Mouse (Mus musculus) hindbrain, embryonic 10.5 days (tissue): ENCODE results near the gene Frmd5. TPM values are rescaled to one million over a fixed set of nuclear protein-coding genes. Genes with fewer than 3 reads are reported as not detected.

Experiments used
- DNase-seq: peaks from one replicate; pipeline ENCODE4 v3.0.0-alpha.2; 2017; ENCODE audit warnings: low spot score
- H3K27ac ChIP-seq: fragments of 300-500 bp; sonication (generic); 2 replicates; pipeline ENCODE4 v1.5.1; 2016; ENCODE audit warnings: mild to moderate bottlenecking, moderate library complexity
- H3K27me3 ChIP-seq: fragments of 300-500 bp; sonication (generic); 2 replicates; pipeline ENCODE4 v1.6.1; 2016; ENCODE audit warnings: mild to moderate bottlenecking; ENCODE audit not compliant: poor library complexity, insufficient read depth, severe bottlenecking
- H3K36me3 ChIP-seq: fragments of 300-500 bp; sonication (generic); 2 replicates; pipeline ENCODE4 v1.6.1; 2016; ENCODE audit warnings: mild to moderate bottlenecking, moderate library complexity
- H3K4me1 ChIP-seq: fragments of 300-500 bp; sonication (generic); replicated peaks from 2 replicates; pipeline ENCODE4 v1.6.1; 2016; ENCODE audit warnings: mild to moderate bottlenecking
- H3K4me3 ChIP-seq: fragments of 300-500 bp; sonication (generic); 2 replicates; pipeline ENCODE4 v1.5.1; 2016; ENCODE audit warnings: mild to moderate bottlenecking, moderate library complexity
- H3K9me3 ChIP-seq: fragments of 300-500 bp; sonication (generic); 2 replicates; pipeline ENCODE4 v1.6.1; 2016; ENCODE audit warnings: mild to moderate bottlenecking, moderate library complexity
- WGBS: fragments of 180-500 bp; shearing (Covaris S2); methylation state at CpG from one replicate; pipeline ENCODE4 v1.1.7; 2016; 5-methylcytosine and 5-hydroxymethylcytosine counted together
- polyA plus RNA-seq: library from polyadenylated mRNA; unstranded; fragments of >200 nt; fragmentation: Nextera tagmentation; extraction: Ambion mirVana; gene quantifications from 2 replicates; pipeline ENCODE4 v1.2.1, GENCODE M21; 2016

The Frmd5 gene
- polyA plus RNA-seq, 1 experiment from 2014 or later, result 15.3 TPM

DNA sequence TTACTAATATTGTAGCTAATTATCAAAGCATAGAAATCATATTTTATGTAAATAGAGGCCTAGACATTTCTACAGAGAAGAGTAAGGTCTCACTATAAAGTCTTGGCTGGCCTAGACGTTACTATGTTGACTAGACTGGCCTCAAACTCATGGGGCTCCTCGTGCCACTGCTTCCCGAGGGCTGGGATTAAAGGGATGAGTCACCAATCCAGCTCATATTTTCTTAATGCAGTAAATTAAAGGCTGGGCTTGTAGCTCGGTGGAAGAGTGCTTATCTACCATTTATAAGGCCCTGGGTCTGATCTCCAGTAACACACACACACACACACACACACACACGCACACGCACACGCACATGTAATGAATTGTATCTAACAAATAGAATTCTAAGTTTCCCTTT is 205.3 kb downstream of the Frmd5 start:
- WGBS, result 85% methylated on average over 7 of the region's 7 CpGs
- Histone ChIP-seq H3K36me3 (no peaks in the 10 kb centered on the region), H3K27ac (no peak overlapping the region), H3K27me3 (no peaks in the 10 kb centered on the region), H3K4me1 (0 out of 2 replicates have a peak, but pooled peaks cover 2% of the 10 kb centered on the region), H3K4me3 (no peak overlapping the region), H3K9me3 (no peaks in the 10 kb centered on the region)
- no peak for DNase-seq

DNA sequence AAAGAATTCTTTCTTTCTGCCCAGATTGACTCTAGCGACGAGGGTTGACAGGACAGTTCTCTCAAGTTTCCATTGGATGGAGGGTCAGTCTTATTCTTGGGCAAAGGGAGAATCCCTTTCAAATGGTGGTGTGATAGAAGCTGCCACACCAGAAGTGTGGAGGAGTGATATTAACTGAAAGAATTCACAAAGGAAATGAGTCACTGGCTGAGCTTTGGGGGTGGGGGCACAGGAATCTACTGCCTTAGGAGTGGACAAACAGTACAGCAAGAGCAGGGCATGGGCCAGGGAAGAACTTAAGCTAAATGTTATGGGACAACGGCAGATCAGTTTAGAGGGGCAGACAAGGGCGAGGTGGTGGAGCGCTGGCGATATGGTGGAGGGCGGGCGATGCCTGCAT is 206.2 kb downstream of the Frmd5 start:
- 91% methylated on average over 8 of the region's 8 CpGs for WGBS
- Histone ChIP-seq H3K36me3 (no peaks in the 10 kb centered on the region), H3K27ac (no peak overlapping the region), H3K27me3 (no peaks in the 10 kb centered on the region), H3K4me3 (no peak overlapping the region), H3K9me3 (no peaks in the 10 kb centered on the region), H3K4me1 (peaks cover 5% of the 10 kb centered on the region)
- no peak for DNase-seq

DNA sequence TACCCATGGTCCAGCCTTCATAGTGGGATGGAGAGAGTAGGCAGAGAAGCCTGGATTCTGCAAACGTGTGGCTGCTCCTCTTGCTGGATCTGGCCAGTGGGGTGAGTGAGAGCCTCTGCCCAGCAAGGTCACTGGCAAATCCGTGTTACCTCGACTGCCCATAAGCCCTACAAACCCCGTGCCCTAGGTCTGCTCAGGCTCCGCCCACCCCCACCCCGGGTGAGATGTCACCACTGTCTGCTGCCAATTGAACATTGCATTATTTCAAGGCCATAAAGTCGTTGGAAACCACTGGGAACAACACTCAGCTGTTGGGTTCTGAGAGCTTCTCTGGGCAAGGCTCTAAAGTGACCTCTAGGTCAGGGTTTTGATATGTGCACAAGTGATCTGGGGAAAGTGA is 208.6 kb downstream of the Frmd5 start:
- no peak overlapping the region for H3K4me3 ChIP-seq
- DNase-seq, result no peak
- 68% methylated on average over 7 of the region's 7 CpGs for WGBS
- no peak overlapping the region for H3K27ac ChIP-seq
- H3K27me3 ChIP-seq, result no peaks in the 10 kb centered on the region
- H3K9me3 ChIP-seq, result no peaks in the 10 kb centered on the region
- H3K36me3 ChIP-seq, result no peaks in the 10 kb centered on the region
- peaks cover 23% of the 10 kb centered on the region for H3K4me1 ChIP-seq

GRCm38 (mm10) chr2:121596621-121597020 is 210.3 kb downstream of the Frmd5 start:
- no peak for DNase-seq
- H3K4me3 ChIP-seq, result no peak overlapping the region
- H3K36me3 ChIP-seq, result no peaks in the 10 kb centered on the region
- no peaks in the 10 kb centered on the region for H3K9me3 ChIP-seq
- no peaks in the 10 kb centered on the region for H3K27me3 ChIP-seq
- peaks cover 23% of the 10 kb centered on the region for H3K4me1 ChIP-seq
- 72% methylated on average over 2 of the region's 2 CpGs for WGBS
- no peak overlapping the region for H3K27ac ChIP-seq

DNA sequence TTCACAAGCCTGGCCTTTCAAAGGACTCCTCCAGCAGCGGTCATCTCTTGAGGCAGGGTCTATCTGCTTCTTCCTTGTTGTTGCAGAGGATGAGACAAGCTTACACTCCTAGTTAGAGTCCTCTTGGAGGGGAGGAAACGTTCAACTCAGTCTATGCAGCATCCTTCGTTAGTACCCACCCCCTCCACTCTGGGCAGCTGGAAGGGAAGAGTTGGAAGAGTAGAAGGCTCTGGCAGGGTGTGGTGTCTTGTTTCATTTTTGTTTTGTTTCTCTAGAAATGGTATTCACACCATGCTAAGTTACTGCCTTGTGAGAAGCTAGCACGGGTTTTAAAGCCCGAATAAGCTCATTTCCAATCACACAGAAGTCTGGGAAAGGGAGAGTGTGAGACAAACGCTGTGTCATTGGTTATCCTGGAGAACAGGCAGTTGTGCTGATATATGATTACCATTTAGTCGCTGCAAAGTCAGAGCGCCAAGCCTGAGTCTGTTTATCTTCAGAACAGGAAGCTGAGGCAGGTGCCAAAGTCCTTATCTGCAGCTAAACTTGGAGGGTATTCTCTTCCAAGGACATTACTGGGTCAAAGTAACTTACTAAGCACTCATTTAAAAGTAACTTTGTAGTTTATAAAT is 212.1 kb downstream of the Frmd5 start:
- WGBS, result 61% methylated on average over 8 of the region's 8 CpGs
- Histone ChIP-seq H3K27me3 (no peaks in the 10 kb centered on the region), H3K4me3 (no peak overlapping the region), H3K4me1 (peaks cover 21% of the 10 kb centered on the region), H3K9me3 (no peaks in the 10 kb centered on the region), H3K36me3 (no peaks in the 10 kb centered on the region), H3K27ac (no peak overlapping the region)
- DNase-seq, result no peak

DNA sequence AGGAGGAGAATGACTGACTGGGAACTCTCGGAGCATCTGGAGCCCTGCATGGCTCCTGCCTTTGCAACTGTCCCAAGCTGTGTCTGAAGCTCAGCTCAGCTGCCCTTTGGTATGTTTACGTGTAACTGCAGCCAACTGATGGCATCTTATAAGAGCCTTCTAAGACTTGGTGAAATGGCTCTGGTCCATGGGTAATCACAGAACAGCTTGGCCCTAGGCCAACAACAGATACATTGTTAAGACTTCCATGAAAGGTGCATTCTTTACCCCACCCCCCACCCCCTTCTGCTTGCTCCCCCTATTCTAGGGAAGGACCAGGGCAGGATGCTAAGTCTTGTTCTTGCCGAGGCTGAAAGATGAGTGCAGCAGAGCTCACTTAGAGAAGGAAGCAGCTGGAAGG is 212.8 kb downstream of the Frmd5 start:
- no peaks in the 10 kb centered on the region for H3K27me3 ChIP-seq
- no peaks in the 10 kb centered on the region for H3K36me3 ChIP-seq
- H3K4me3 ChIP-seq, result no peak overlapping the region
- H3K27ac ChIP-seq, result no peak overlapping the region; the same call in 1 of the 2 replicates
- peaks cover 21% of the 10 kb centered on the region for H3K4me1 ChIP-seq
- H3K9me3 ChIP-seq, result no peaks in the 10 kb centered on the region
- WGBS, result 69% methylated on average over 3 of the region's 3 CpGs
- no peak for DNase-seq

DNA sequence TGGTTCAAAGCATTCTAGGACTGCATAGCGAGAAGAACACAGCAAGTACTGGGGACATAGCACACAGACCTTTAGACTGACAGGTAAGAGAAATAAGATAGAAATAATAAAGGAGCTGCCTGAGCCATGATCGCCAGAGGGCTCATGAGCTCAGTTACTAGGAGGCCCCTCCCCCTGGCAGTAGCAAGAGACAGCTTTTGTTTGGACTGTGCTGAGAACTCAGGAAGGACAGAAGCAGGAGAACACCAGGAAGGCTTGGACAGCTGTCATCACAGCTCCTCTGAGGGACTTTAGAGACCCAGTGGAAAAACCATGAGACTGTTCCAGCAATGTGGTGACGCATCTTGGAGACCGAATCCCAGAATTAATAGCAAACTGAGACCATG is 218.6 kb downstream of the Frmd5 start:
- peak; percentile 35 for DNase-seq

GRCm38 (mm10) chr2:121587523-121588308 is 219.2 kb downstream of the Frmd5 start:
- H3K36me3 ChIP-seq, result peaks cover 8% of the 10 kb centered on the region; the same call in 1 of the 2 replicates
- no peaks in the 10 kb centered on the region for H3K27me3 ChIP-seq
- peak overlapping the region; percentile 73 for H3K27ac ChIP-seq
- no peaks in the 10 kb centered on the region for H3K9me3 ChIP-seq
- no peak overlapping the region for H3K4me3 ChIP-seq
- no peak for DNase-seq
- peaks cover 16% of the 10 kb centered on the region for H3K4me1 ChIP-seq
- 41% methylated on average over 12 of the region's 12 CpGs for WGBS

More for the DNA sequence above, 218.6 kb downstream of the Frmd5 start:
- Histone ChIP-seq H3K4me1 (peaks cover 16% of the 10 kb centered on the region), H3K4me3 (no peak overlapping the region), H3K36me3 (peaks cover 8% of the 10 kb centered on the region; the same call in 1 of the 2 replicates), H3K27me3 (no peaks in the 10 kb centered on the region), H3K27ac (peak overlapping the region; percentile 73), H3K9me3 (no peaks in the 10 kb centered on the region)
- 47% methylated on average over 4 of the region's 4 CpGs for WGBS

DNA sequence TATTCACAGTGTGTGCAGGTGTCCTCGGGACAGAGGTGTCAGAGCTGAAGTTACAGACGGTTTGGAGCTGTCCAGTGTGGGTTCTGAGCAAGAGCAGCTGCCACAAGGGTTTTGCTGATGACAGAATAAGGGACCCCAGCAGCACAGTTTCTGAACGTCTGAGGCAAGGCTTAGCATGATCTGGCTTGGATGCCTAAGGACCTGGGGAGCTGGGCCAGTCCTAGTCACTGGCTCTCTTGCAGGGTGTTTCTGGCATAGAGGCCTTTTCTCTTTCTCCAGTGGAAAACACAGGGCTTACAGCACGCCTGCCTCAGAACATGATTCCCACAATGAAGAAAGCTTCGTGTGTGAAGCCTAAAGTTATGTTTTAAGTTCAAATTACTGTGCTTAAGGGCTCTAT is 222.2 kb downstream of the Frmd5 start:
- peaks cover 16% of the 10 kb centered on the region for H3K4me1 ChIP-seq

DNA sequence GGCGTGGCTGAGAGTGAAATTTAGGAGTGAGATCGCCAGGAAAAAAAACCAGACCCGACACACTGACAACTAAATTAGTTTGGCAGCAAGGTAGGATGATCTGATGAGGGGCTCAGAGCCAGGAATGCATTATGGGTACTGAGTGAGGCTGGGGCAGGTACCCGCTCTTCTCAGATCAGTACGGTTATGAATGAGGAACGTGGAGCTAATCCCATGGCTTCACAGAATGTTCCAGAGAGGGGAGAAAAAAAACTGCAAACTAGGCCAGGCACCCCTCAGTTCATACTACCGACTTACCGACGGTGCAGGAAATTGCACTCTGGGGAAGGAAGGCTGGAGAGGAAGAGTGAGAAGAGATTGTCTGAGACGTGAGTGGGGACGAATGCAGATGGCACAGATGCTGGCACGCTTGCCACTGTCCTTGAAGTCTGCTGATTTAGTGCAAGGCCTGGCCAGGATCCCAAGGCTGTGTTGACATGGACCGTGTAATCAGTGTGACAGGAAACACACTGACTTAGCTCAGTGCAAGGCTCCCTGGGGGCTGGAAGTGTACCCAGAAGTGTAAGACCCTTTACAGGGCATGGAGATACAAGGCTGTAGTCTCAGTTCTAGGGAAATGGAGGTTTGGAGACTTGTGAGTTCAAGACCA is 223.3 kb downstream of the Frmd5 start:
- DNase-seq, result no peak
- 83% methylated on average over 13 of the region's 13 CpGs for WGBS
- Histone ChIP-seq H3K36me3 (peaks cover 8% of the 10 kb centered on the region; the same call in 1 of the 2 replicates), H3K4me3 (no peak overlapping the region), H3K4me1 (peaks cover 10% of the 10 kb centered on the region), H3K27ac (no peak overlapping the region), H3K27me3 (no peaks in the 10 kb centered on the region), H3K9me3 (no peaks in the 10 kb centered on the region)

More for the DNA sequence above, 222.2 kb downstream of the Frmd5 start:
- no peak for DNase-seq
- H3K27me3 ChIP-seq, result no peaks in the 10 kb centered on the region
- H3K36me3 ChIP-seq, result peaks cover 8% of the 10 kb centered on the region; the same call in 1 of the 2 replicates
- no peaks in the 10 kb centered on the region for H3K9me3 ChIP-seq
- H3K27ac ChIP-seq, result no peak overlapping the region
- 79% methylated on average over 5 of the region's 5 CpGs for WGBS
- no peak overlapping the region for H3K4me3 ChIP-seq

DNA sequence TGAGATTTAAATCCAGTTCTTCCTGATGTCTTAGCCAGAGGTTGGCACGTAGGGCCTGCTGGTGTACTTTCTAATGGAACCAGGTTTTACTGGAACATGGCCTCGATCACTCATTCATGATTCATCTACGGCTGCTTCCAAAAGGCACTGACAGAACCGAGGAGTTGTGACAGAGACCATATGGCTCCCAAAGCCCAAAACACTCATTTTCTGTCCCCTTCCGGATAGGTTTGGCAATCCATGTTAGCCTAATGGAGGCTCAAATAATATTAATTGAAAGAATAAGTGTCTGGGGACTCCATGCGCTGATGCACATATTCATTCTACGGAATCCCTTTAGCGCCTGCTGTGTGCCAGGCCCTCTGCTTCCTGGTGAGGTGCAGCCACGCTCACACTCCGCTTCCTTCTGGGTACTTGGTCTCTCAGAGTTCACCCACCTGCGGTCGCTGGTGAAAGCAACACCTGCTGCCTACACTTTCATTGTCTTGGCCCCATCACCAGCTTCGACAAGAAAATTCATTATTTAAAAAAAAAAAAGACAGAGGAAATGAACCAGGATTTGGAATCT is 224.0 kb downstream of the Frmd5 start:
- WGBS, result 91% methylated on average over 13 of the region's 13 CpGs
- H3K36me3 ChIP-seq, result peaks cover 8% of the 10 kb centered on the region; the same call in 1 of the 2 replicates
- peaks cover 3% of the 10 kb centered on the region for H3K4me1 ChIP-seq
- no peak overlapping the region for H3K27ac ChIP-seq
- no peak overlapping the region for H3K4me3 ChIP-seq
- H3K27me3 ChIP-seq, result no peaks in the 10 kb centered on the region
- no peaks in the 10 kb centered on the region for H3K9me3 ChIP-seq
- DNase-seq, result no peak

DNA sequence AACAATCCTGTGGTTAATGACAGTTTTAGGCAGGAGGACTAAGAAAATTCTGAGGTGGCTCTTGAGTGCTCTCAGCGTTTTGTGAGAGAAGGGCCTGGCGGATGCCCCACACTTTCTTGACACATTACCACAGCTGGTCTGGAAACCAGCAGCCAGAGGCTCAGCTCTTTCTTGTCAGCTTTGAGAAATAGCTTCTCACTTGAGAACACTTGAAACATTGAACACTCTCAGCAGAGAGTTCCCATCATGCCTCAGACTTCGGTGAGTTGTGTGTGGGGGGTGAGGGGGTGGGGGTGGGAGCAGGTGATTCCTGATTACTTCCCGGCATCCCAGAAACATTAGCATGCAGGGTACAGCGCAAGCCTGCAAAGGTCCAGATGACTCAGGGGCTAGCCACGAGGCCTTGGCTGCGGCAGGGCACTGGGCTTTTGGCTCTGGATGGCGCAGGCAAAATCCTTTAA is 231.1 kb downstream of the Frmd5 start:
- Histone ChIP-seq H3K36me3 (peaks cover 20% of the 10 kb centered on the region), H3K27me3 (no peaks in the 10 kb centered on the region), H3K9me3 (no peaks in the 10 kb centered on the region), H3K4me3 (no peak overlapping the region), H3K27ac (no peak overlapping the region), H3K4me1 (0 out of 2 replicates have a peak, but pooled peaks cover 3% of the 10 kb centered on the region)
- WGBS, result 84% methylated on average over 8 of the region's 8 CpGs
- DNase-seq, result no peak
